Mouse (Mus musculus) retina, embryonic 14.5 days (tissue): ENCODE measurements at regions not wholly inside any gene's neighbourhood (a gene's known extent, or its start where the extent isn't known, plus 50 kb on each side); places are given as distances from the start of the nearest gene placed in this dataset.

Experiments used
- DNase-seq: peaks from one replicate; pipeline ENCODE4 v3.0.0-alpha.2; 2015; ENCODE audit warnings: low spot score

DNA sequence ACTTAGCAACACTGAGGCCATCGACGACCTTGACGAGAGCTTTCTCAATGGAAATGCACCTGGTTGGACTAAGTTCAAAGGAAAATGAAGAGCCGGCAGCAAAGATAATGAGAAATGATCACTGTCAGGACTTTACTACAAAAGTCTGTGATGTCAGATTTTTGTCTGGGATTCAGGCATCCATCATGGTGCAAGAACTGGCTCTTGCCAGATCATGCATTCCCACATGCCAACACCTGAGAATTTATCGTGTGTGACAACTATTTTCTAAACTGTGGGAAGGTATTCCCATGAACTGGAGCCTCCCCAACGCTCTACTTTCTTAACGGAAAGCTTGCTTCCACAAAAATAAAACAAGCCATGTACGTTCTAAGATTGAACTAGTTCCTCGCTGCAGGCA is 58.1 kb downstream of the Irx6 start:
- DNase-seq: no peak

DNA sequence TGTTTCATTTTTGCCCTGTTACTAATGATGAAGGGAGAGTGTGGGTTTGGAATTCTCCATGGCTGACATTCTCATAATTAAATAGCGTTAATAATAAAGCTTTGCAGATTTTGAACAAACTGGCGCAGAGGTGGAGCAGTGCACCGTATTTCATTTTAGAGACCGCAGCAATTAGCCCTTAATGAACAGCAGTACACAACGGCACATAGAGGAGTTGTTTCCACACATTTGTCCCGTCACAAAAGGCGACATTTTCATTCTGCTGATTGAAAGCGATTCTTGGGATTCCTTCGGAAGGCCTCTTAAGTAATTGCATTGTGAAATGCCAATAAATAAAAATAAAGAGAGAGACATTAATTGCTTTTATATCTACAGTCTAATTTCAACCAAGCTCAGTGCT is 61.6 kb downstream of the Irx6 start:
- peak; percentile 29 for DNase-seq

DNA sequence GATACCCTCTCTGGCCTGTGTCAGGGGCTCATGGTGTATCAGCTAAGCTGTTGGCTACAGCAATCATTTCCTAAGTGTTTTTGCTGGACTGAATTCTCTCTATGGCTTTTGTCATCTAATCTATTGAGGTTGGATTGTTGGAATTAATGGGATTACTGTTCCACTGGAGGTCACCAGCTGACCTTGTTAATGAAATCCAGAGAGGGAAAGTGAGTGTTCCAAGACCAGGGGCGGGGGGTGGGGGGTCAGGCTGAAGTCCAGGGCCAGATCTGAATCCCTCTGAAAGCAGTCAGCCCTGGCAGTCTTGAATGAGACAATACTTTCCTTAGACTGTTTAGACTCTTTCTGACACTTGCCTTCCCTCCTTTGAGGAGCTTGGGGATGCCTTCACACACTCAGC is 64.0 kb downstream of the Irx6 start:
- peak; percentile 48 for DNase-seq

DNA sequence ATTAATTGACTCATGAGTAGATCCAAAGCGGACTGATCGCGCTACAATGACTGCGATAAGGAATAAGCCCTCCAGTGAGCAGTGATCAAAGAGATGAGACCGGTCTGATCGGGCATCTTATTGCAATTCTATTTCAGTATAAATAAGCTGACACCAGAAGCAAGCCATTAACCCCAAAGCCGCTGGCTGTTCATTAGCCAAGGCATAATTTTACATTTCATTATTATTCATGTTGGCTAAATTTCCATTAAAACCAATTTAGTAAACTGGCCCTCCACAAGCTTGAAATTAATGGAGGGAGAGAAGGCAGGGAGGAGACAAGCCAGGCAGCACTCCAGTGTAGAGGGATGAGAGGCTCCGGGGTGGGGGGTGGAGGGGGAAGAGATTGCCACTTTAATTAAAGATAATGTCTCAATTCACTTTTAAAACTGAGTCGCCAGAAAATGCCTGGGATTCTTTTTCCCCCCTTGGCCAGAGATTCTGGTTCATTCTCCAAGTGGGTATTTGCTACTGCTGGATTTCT is 66.3 kb downstream of the Irx6 start:
- DNase-seq: no peak

DNA sequence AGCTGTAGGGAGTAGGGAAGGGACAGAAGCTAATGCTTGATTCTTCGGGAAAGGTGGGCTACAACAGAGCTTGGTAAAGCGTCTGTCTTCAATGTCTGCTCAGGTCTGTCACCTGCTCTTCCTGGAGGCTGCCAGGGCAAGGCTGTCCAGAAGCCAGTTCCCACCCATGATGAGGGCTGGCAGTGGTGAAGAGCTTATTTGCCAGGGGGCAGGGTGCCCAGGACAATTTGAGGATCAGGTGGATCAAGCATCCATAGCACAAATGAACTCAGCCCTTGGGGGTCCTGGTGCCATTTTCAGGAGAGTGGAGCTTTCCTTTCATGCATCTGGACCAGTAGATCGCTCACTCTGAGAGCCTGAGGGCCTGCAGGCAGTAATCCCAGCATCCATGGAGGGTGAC is 67.7 kb downstream of the Irx6 start:
- no peak for DNase-seq

DNA sequence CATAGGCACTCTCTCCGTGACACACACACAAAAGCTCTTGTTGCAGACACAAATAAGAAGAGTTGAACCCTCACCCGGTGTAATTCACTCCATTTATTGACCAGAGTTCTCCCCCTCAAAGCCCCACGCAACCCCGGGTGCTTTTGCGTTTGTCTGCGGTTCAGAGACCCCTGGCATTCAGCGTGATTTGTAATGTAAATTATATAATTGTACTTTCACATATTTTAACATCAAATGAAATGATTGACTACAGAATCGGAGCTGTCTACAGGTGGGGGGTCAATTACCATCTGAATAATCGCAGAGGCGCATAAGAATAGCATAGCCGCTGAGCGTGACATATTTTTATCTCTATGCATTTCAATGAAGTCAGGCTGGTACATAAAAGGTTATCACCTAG is 69.0 kb downstream of the Irx6 start:
- no peak for DNase-seq

DNA sequence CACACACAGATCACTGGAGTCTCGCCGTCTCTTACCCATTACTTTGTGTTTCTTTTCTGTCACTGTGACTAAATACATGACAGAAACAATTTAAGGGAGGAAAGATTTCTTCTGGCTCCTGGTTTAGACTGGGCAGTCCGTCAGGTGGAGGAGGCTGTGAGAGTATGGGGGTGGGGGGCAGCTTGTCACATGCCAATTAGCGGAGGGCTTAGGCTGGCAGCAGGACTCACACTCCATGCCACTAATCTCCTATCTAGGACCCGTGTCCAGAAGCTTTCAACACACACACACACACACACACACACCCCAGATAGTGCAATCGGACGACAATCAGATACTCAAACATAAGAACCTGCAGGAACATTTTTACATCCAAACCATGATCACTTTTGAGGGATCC is 73.0 kb downstream of the Irx6 start:
- no peak for DNase-seq

DNA sequence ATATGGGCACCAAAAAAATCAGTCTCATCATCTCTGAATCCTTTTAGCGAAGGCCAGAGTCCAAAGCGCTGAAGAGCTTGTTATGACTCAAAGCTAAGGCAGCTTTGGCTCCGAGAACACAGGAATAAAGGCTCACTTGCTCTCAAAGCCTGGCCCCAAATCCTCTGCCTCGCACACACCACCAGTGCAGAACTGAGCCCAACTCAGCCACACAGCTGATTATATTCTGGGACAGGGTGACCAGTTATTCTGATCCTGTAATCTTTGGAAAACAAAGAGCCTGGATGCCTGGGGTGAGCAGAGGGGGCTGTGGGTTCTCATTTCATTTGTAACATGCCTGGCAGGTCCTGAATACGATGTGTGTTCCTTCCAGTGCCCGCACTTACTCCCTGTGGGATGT is 73.9 kb downstream of the Irx6 start:
- no peak for DNase-seq

DNA sequence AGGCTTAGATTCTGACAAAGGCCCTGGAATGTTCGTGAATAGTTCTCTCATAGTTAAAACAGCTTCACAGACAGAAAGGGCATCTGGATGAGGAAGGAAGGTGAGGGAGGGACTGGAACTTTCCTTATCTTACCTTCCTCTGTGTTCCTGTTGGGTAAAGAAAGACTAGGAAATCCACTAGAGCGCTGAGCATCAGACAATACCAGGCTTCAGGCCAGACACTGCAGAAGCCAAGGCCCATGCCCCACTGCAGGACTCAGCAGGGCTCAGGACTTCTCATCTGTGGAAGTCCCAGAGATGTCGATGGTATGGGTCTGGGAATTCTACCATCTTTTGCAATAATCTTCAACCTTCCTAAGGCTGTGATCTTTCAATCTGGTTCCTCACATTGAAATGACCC is 67.2 kb upstream of the Mmp2 start:
- DNase-seq: no peak

DNA sequence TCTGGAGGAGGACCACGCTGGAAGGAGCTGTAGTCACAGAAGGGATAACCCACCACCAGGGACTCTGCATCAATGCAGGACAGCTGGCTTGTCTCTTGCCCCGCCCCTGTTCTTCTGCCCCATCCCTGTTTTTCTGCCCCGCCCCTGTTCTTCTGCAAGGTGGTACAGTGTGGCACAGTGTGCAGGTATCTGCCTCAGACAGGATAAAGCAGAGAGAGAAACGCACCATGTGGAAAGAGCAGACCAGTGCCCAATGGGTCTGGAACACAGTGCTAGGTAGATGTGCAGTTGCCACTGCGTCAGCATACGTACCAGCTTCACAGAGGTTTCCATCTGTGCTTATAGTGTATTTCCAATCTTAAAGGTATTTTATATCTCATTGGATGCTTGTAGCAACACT is 66.2 kb upstream of the Mmp2 start:
- DNase-seq: no peak

DNA sequence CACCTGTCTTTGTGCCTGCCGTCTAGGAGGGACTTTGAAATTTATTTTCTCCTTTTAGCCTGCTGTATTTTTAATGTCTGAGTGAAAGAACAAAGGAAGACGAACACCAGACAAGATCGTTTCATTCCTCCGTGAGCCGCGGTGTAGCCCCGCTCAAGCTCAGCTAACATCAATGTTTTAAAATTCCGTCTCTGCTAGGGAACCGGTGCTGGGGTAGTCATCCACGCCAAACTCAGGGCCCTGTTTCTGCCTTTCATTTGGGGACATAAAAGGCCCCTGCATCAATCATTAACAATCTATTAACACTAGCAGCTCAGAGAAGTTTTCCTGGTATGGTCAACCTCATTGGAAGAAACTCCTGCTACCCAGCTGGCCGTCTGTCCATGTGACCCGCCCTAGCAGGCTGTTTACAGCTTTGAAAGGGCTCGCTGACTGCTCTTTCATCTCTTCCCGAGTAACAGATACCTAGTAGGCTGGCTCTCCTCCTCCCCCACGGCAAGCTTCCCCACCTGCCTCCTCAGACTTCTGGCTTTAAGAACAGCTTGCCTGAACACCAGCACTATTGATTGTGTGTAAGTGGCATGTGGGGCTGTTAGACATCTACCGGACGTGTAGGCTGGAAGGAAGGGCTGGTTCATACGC is 65.0 kb upstream of the Mmp2 start:
- peak; percentile 34 for DNase-seq

DNA sequence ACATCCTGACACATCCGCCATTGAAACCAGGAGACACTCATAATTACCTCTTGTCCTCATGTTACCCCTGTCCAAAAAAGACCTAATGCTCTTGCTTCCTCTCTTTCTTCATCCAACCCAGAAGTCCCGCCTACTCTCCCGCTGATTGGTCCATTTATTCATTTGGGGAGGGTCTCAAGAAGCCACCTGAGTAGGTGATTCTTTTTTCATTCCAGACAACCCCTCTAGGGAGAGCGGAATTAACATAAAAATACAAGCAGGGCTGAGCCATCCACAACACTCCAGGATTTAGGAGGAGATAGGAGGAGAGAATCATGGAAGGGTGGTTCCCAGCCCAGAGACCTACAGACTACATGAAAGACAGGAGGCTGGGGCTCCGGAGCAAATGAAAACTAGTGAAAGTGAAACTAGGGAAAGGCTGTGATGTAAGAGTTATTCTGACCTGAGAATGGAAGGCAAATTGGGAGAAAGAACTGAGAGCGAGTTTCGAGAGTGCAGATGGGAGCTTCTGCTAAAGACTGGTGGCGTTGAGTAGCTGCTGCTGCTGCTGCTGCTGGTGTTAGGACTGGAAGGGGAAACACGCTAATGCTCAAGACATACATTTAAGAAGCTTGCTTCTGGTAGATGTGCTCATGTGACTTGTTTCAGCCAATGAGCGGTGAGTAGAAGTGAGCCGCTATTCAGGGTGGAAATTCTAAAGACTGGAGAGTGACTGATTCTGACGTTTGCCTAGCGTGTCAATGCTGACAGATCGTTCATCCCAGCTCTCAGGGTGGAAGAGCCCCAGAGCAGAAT is 55.0 kb upstream of the Mmp2 start:
- no peak for DNase-seq

DNA sequence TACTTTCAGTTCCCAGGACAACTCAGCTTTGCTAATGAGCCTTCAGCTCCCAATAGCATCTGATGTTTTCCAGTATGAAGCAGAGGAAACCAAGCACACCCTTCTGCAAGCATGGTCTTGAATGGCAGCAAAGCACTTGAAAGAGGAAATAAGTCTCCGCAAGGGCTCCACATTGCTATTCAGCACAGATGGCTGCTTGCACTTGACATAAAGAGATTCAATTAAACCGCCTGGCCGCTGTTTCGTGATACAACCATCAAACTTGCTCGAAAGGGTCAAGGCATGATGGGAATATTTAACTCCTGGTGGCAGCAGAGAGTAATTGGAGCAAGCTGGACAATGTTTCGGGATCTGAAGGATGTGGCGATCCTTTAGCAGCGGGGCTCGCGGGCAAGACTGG is 54.3 kb upstream of the Mmp2 start:
- DNase-seq: peak; percentile 23

DNA sequence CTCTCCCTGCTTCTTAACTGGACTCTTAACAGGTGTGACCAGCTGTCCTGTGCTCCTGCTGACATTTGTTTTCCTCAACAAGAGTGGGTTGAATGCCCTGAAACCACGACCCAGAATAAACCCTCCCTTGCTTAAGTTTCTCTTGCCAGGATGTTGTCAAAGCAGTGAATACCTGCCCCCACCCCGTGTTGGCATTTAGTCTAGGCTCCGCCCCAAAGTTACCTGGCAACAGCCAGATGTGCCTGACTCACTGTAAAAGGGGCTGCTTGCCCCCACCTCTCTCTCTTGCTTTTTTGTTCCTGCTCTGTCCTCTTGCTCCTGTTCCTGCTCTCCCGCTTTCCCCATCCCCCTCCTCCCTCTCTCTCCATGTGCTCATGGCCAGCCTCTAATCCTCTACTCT is 51.9 kb upstream of the Mmp2 start:
- no peak for DNase-seq

DNA sequence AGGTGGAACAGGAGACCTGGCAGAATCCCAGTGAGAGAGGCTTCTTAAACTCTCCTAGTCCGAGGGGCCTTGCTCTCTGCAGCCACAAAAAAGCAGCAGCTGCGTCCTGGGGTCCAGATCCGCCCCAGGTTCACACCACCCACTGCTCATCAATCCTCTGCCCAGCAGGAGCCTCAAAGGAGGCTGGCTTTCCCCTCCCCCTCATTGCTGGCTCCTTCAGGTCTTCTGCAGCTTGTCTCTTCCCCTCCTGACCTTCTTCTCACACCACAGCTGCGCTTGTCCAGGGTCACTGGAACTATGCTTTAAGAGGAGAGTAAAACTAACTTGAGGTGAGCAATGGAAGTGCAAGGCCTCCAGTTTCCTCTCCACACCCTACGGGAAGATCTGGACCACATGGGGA is 50.0 kb upstream of the Mmp2 start:
- peak; percentile 32 for DNase-seq
